Mouse (Mus musculus): Measurements from ENCODE around the gene Sart3.

GRCm38 (mm10) chr5:113765641-113766526, 6.4 kb downstream of the Sart3 start:
- TF ChIP-seq CTCF (IDR thresholded peaks at IDR 0.05; ENCODE audit: borderline replicate concordance, extremely low read depth, insufficient read depth, insufficient read length) (no peak), POLR2A (IDR thresholded peaks at IDR 0.05; ENCODE audit: borderline replicate concordance, extremely low read depth, insufficient read depth, insufficient read length, poor library complexity, severe bottlenecking) (no peak)

Data from brain, embryonic 14.5 days (tissue).